Mouse (Mus musculus) forelimb bud, embryonic 11.5 days (tissue): ENCODE measurements around the gene Phf12.

Source experiments
- DNase-seq: peaks from one replicate; pipeline ENCODE4 v3.0.0-alpha.2; 2012; ENCODE audit warnings: low read depth, low spot score

Gene Phf12

DNA sequence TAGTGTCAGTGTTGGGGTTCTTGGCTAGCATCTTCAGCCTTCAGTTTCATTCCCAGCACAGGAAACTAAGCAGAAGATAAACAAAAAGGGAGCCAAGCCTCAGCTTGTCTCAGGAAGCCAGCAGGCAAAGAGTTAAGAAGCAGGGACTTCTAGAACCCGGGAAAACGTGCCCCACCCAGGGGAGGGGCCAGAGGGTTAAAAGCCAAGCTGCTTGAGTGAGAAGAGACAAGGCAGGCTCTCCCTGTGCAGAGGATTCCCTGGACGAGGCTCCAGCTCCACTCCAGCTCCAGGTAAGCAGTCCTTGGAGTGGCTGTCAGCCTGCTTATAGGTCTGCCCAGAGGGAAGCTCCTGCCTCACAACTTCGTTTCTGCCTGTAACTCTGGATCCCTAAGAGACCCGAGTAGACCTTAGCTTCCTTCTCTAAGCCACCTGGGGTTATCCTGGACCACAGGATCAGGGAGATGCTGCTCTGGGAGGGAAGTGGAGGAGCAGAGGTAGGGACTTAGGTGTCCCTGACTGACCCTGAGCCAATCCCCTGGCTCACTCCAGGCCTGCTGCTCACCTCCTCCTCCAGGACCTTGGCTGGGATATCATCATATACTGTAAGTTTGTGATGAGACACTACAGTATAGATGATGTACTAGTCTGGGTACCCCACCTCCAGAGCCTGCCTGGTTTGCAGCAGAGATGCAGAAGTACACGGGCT, 90.0 kb downstream of the Phf12 start:
- DNase-seq, result no peak

DNA sequence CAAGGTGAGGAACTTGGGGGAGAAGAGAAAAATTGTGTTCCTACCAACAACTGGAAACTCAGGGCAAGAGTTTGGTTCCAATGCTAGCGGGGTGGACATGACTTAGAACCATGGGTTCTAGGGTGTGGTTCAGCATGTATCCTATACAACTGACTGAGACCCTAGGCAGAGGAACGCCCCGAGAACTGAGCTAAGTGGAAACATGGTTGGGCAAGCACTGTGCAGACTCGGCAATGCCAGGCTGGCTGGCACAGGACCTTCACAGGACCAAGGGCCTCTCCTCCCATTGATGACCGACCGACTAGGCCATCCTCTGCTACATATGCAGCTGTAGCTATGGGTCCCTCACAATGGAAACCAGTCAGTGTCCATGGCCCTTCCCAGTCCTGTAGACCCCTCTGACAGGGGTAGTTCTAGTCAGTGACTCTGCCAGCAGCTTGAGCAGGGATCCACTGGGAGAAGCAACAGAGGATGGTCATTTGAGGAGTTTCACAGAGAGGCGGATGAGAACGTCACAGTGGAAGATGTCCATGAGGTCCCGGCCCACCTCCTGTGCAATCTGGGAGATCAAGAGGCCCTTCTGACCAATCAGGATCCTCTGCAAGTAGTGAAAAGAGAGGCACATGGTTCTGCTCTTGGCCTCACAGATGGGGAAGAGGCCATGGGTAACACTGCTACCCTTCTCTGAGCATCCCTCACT, 91.2 kb downstream of the Phf12 start:
- no peak for DNase-seq

- DNase-seq, result no peak
Observed at GRCm38 (mm10) chr11:78074277-78074652, 91.7 kb downstream of the Phf12 start.

GRCm38 (mm10) chr11:78074666-78075065, 92.1 kb downstream of the Phf12 start:
- DNase-seq, result no peak
